Mouse (Mus musculus) heart, embryonic 15.5 days (tissue): ENCODE results near the gene Cacna1d. TPM values are rescaled to one million over a fixed set of nuclear protein-coding genes. Genes with fewer than 3 reads are reported as not detected.

Source experiments
- ATAC-seq: fragments of 200-750 bp; cut with Nextera tagmentation; replicated peaks from 2 replicates; pipeline ENCODE4 v1.8.0; 2017; ENCODE audit warnings: low read depth, moderate TSS enrichment; ENCODE audit not compliant: insufficient number of reproducible peaks, insufficient read depth, low FRiP score
- H3K27ac ChIP-seq: fragments of 300-500 bp; sonication (generic); 2 replicates; pipeline ENCODE4 v1.5.1; 2015; ENCODE audit warnings: mild to moderate bottlenecking, inconsistent platforms
- H3K27me3 ChIP-seq: fragments of 300-500 bp; sonication (generic); 2 replicates; pipeline ENCODE4 v1.6.1; 2015; ENCODE audit warnings: inconsistent platforms
- H3K36me3 ChIP-seq: fragments of 300-500 bp; sonication (generic); 2 replicates; pipeline ENCODE4 v1.6.1; 2015; ENCODE audit warnings: mild to moderate bottlenecking, inconsistent platforms
- H3K4me1 ChIP-seq: fragments of 300-500 bp; sonication (generic); replicated peaks from 2 replicates; pipeline ENCODE4 v1.6.1; 2015; ENCODE audit warnings: inconsistent platforms
- H3K4me2 ChIP-seq: fragments of 300-500 bp; sonication (generic); 2 replicates; pipeline ENCODE4 v1.6.1; 2015; ENCODE audit warnings: inconsistent platforms, mild to moderate bottlenecking, moderate library complexity
- H3K4me3 ChIP-seq: fragments of 300-500 bp; sonication (generic); 2 replicates; pipeline ENCODE4 v1.5.1; 2015; ENCODE audit warnings: mild to moderate bottlenecking, inconsistent platforms
- H3K9ac ChIP-seq: fragments of 300-500 bp; sonication (generic); 2 replicates; pipeline ENCODE4 v1.6.1; 2015; ENCODE audit warnings: mild to moderate bottlenecking, inconsistent platforms
- H3K9me3 ChIP-seq: fragments of 300-500 bp; sonication (generic); replicated peaks from 2 replicates; pipeline ENCODE4 v1.6.1; 2016; ENCODE audit warnings: inconsistent platforms
- WGBS: fragments of 180-500 bp; shearing (Covaris S2); methylation state at CpG from one replicate; pipeline ENCODE4 v1.1.7; 2015; ENCODE audit warnings: mixed read lengths; 5-methylcytosine and 5-hydroxymethylcytosine counted together
- polyA plus RNA-seq: library from polyadenylated mRNA; unstranded; fragments of >200 nt; fragmentation: Nextera tagmentation; extraction: Ambion mirVana; gene quantifications from 2 replicates; pipeline ENCODE4 v1.2.1, GENCODE M21; 2015

Cacna1d gene
- polyA plus RNA-seq, 1 experiment from 2014 or later: 7.2 TPM

DNA sequence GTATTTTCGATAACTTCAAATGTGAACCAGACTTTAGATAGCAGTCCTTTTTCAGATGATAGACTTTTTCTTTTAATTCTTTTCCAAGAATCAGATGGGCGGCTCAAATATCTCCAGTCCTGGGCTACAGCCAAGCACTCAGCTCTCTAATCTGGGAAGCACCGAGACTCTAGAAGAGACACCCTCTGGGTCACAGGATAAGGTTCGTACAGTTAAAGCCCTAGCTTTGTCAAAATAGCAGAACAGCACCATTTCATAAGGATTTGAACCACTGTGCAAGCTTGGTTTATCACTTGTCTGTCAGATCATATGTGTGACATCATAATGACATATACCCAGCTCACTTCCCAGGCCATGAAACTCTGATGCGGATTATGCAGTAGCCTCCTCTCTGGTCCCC is 21.6 kb upstream of the Cacna1d start:
- H3K4me1 ChIP-seq: peaks cover 5% of the 10 kb centered on the region; the same call in 1 of the 2 replicates
- WGBS: 47% methylated on average over 5 of the region's 5 CpGs
- peaks cover 32% of the 10 kb centered on the region for H3K36me3 ChIP-seq
- H3K9ac ChIP-seq: no peak overlapping the region
- H3K4me2 ChIP-seq: no peak overlapping the region
- H3K27me3 ChIP-seq: no peaks in the 10 kb centered on the region
- H3K9me3 ChIP-seq: no peaks in the 10 kb centered on the region
- H3K4me3 ChIP-seq: no peak overlapping the region
- H3K27ac ChIP-seq: no peak overlapping the region
- ATAC-seq: no peak

DNA sequence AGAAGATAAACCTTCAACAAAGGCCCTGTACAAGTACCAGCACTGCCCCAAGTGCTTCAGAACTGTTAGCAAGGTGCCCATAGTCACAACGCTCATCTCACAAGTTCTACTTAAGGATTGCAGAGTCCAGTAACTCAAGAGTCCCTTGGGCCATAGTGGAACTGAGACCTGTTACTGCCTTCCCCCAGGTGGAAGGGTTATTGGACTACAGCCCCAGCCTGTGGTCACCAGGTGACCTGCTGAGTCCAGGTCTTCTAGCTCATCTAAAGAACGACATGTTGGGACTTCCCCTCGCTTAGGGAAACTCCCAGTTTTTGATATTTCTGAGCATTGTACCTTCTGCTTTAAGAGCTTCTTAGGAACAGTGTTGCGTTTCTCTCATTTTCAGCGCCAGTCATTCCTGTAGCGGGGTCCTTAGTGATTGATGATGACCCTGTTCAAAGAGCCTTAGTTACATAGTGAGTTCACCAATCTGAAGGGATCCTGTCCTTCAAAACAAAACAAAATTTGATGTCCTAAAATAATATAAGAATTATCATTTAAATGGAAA is 19.0 kb upstream of the Cacna1d start:
- Histone ChIP-seq H3K27me3 (no peaks in the 10 kb centered on the region), H3K36me3 (peaks cover 31% of the 10 kb centered on the region)
- WGBS: 90% methylated on average over 6 of the region's 6 CpGs

DNA sequence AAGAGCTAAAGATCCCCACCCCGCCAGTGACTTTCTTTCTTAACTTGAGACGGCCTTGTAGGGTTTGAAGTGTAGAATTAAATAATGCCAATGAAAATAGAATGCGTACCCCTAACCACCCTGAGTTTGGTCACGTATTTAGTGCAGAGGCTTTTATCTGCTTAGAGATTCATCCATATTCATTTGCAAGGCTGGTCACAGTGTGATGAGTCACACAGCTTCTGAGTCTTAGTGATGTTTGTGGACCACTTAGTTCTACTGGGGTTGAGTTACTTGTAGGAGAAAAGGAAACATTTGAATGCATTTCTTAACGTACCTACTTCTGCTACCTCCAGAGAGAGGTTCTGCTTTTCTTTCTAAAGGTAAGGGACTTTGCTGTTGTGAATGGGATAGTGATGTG is 13.7 kb upstream of the Cacna1d start:
- no peak overlapping the region for H3K4me2 ChIP-seq
- no peaks in the 10 kb centered on the region for H3K9me3 ChIP-seq
- H3K36me3 ChIP-seq: peaks cover 27% of the 10 kb centered on the region
- no peaks in the 10 kb centered on the region for H3K27me3 ChIP-seq
- peaks cover 7% of the 10 kb centered on the region for H3K4me1 ChIP-seq
- H3K4me3 ChIP-seq: no peak overlapping the region
- WGBS: 86% methylated on average over 5 of the region's 5 CpGs
- ATAC-seq: no peak
- no peak overlapping the region for H3K9ac ChIP-seq
- no peak overlapping the region for H3K27ac ChIP-seq

More for the DNA sequence above, 19.0 kb upstream of the Cacna1d start:
- H3K9ac ChIP-seq: no peak overlapping the region
- no peak overlapping the region for H3K27ac ChIP-seq
- peaks cover 9% of the 10 kb centered on the region for H3K4me1 ChIP-seq
- H3K4me2 ChIP-seq: no peak overlapping the region
- no peak overlapping the region for H3K4me3 ChIP-seq
- no peak for ATAC-seq
- H3K9me3 ChIP-seq: no peaks in the 10 kb centered on the region

GRCm38 (mm10) chr14:30498202-30498601 is 6.9 kb upstream of the Cacna1d start:
- ATAC-seq: no peak
- no peak overlapping the region for H3K4me3 ChIP-seq
- H3K9me3 ChIP-seq: no peaks in the 10 kb centered on the region
- no peaks in the 10 kb centered on the region for H3K27me3 ChIP-seq
- peaks cover 36% of the 10 kb centered on the region for H3K4me1 ChIP-seq
- H3K4me2 ChIP-seq: no peak overlapping the region
- H3K9ac ChIP-seq: no peak overlapping the region
- peaks cover 11% of the 10 kb centered on the region; the same call in 1 of the 2 replicates for H3K36me3 ChIP-seq
- WGBS: 52% methylated on average over 2 of the region's 2 CpGs
- peak overlapping the region; percentile 12; the same call in 1 of the 2 replicates for H3K27ac ChIP-seq

DNA sequence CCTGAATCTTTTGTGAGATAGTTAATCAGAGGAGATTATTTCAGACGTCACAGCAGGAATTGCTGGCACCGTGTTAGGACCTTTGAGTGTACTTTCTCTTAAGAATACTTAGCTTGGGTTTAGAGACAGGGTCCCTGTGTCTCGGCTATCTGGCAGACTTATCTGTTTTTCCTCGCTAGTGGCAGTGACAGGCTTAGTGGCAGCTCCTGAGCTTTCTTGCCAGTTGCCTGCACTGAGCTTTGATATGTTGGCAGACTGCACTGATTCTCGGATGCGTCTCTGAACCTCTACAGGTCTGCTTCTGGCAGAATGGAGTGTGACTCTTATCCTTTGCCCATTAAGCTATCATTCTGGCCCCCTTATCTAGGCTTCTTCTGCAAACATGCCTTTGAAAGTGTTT is 3.7 kb upstream of the Cacna1d start:
- Histone ChIP-seq H3K36me3 (peaks cover 15% of the 10 kb centered on the region; the same call in 1 of the 2 replicates), H3K27ac (peak overlapping the region; percentile 64), H3K9me3 (no peaks in the 10 kb centered on the region), H3K27me3 (no peaks in the 10 kb centered on the region), H3K4me1 (peaks cover 48% of the 10 kb centered on the region), H3K4me2 (peak overlapping the region; percentile 29), H3K4me3 (no peak overlapping the region), H3K9ac (no peak overlapping the region)
- WGBS: 25% methylated on average over 6 of the region's 6 CpGs
- peak; percentile 61; the same call in 1 of the 2 replicates for ATAC-seq

GRCm38 (mm10) chr14:30493276-30493675 is 2.0 kb upstream of the Cacna1d start:
- H3K27ac ChIP-seq: no peak overlapping the region
- H3K9me3 ChIP-seq: no peaks in the 10 kb centered on the region
- WGBS: 26% methylated on average over 1 of the region's 1 CpGs

DNA sequence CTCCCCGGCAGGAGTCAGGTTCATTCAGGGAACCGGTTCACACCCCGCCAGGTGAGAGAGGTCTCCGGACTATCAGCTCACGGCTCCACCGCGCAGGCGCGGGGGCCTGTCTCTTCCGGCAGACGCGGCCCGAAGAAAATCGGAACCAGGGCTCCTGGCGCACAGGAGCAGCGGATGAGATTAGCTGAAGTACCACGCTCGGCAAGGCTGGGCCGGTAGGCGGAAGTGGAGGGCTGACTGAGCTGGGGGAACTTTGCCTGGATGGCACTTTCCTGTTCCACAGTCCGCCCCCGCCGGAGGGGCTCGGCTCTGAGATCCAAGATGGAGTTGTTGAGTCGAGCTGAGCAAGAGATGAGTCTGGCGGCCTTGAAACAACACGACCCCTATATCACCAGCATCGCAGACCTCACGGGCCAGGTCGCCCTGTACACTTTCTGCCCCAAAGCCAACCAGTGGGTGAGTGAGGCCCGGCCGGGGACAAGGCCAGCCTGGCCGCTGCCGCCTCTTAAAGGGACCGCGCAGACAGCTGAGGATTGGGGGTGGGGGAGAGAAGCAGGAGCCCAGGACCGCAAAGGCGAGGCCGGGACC is 11.8 kb downstream of the Cacna1d start, which contains the start of gene Dcp1a:
Dcp1a (plus strand) TSS at position 175 of the 588 bp plus-strand sequence.
- H3K9ac ChIP-seq: peak within 1 kb of the TSS; percentile 92
- H3K9me3 ChIP-seq: no peaks in the 10 kb centered on the region
- peak within 1 kb of the TSS; percentile 78 for H3K4me2 ChIP-seq
- peaks cover 17% of the 10 kb centered on the region for H3K4me1 ChIP-seq
- peak within 1 kb of the TSS; percentile 80 for H3K4me3 ChIP-seq
- ATAC-seq: peak; percentile 98
- 0% methylated on average over 39 of the region's 39 CpGs for WGBS
- no peaks in the 10 kb centered on the region for H3K27me3 ChIP-seq
- H3K27ac ChIP-seq: peak within 1 kb of the TSS; percentile 84
- H3K36me3 ChIP-seq: peaks cover 19% of the 10 kb centered on the region

More at GRCm38 (mm10) chr14:30493276-30493675, 2.0 kb upstream of the Cacna1d start:
- Histone ChIP-seq H3K9ac (no peak overlapping the region), H3K36me3 (peaks cover 13% of the 10 kb centered on the region), H3K4me1 (peaks cover 41% of the 10 kb centered on the region), H3K4me2 (no peak overlapping the region), H3K4me3 (no peak overlapping the region), H3K27me3 (no peaks in the 10 kb centered on the region)
- ATAC-seq: no peak

- H3K4me3 ChIP-seq: no peak overlapping the region
- H3K4me2 ChIP-seq: no peak overlapping the region
- H3K9ac ChIP-seq: no peak overlapping the region
- no peak for ATAC-seq
- no peaks in the 10 kb centered on the region for H3K9me3 ChIP-seq
- no peaks in the 10 kb centered on the region for H3K36me3 ChIP-seq
- no peaks in the 10 kb centered on the region for H3K27me3 ChIP-seq
- H3K4me1 ChIP-seq: 0 out of 2 replicates have a peak, but pooled peaks cover 4% of the 10 kb centered on the region
- H3K27ac ChIP-seq: no peak overlapping the region
- 82% methylated on average over 6 of the region's 6 CpGs for WGBS
Observed at GRCm38 (mm10) chr14:30474416-30474815, 16.8 kb downstream of the Cacna1d start.

- no peak for ATAC-seq
- 62% methylated on average over 5 of the region's 5 CpGs for WGBS
- H3K9ac ChIP-seq: no peak overlapping the region
- no peaks in the 10 kb centered on the region for H3K36me3 ChIP-seq
- no peaks in the 10 kb centered on the region for H3K4me1 ChIP-seq
- no peak overlapping the region for H3K4me2 ChIP-seq
- H3K9me3 ChIP-seq: no peaks in the 10 kb centered on the region
- no peak overlapping the region for H3K4me3 ChIP-seq
- H3K27me3 ChIP-seq: no peaks in the 10 kb centered on the region
- H3K27ac ChIP-seq: no peak overlapping the region
Observed at GRCm38 (mm10) chr14:30473605-30474004, 17.6 kb downstream of the Cacna1d start.

DNA sequence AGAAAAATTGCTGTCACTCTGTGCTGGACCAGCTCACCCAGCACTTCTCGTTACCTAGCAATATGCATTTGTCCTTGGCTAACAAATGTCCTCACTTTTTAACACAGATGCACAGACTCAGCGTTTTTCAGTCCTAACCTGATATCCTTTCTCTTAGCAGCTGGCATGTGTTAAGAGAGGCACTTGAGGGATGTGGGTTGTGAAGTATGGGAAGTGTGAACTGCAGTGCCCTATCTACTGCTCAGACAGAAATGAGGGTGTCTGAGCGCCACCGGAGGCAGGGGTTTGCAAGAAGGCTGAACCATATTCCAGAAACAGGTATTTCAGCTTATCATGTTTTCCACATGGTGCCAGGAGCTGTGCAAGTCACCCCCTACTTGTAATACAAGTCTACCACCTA is 27.9 kb downstream of the Cacna1d start:
- WGBS: 38% methylated on average over 4 of the region's 4 CpGs
- no peak overlapping the region for H3K9ac ChIP-seq
- H3K27ac ChIP-seq: no peak overlapping the region
- no peaks in the 10 kb centered on the region for H3K9me3 ChIP-seq
- H3K4me3 ChIP-seq: no peak overlapping the region
- no peak; the same call in 1 of the 2 replicates for ATAC-seq
- H3K27me3 ChIP-seq: no peaks in the 10 kb centered on the region
- no peak overlapping the region for H3K4me2 ChIP-seq
- H3K36me3 ChIP-seq: no peaks in the 10 kb centered on the region
- no peaks in the 10 kb centered on the region; the same call in 1 of the 2 replicates for H3K4me1 ChIP-seq

GRCm38 (mm10) chr14:30459891-30460523 is 31.2 kb downstream of the Cacna1d start:
- Histone ChIP-seq H3K27ac (no peak overlapping the region), H3K4me1 (peaks cover 6% of the 10 kb centered on the region), H3K36me3 (no peaks in the 10 kb centered on the region), H3K9me3 (no peaks in the 10 kb centered on the region), H3K4me3 (no peak overlapping the region), H3K27me3 (0 out of 2 replicates have a peak, but pooled peaks cover 4% of the 10 kb centered on the region), H3K9ac (no peak overlapping the region), H3K4me2 (peak overlapping the region; percentile 27; the same call in 1 of the 2 replicates)
- no peak for ATAC-seq
- WGBS: 7% methylated on average over 14 of the region's 14 CpGs
